ENCODE assay signal across 28 mouse cellular contexts in the genomic region with DNA sequence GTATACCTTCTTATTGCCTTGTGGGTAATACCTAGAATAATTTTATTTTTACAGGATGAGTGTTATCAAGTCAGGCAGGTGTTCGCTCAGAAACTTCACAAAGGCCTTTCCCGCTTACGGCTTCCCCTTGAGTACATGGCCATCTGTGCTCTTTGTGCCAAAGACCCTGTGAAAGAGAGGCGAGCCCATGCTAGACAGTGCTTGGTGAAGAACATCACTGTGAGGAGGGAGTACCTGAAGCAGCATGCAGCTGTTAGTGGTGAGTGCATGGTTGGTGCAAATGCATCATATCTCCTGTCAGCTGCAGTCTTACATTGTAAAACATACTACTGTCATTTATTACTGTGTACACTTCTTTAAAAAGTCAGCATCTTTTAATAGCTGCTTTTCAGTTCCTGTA.
"Had no signal": no experiment of that assay in that cellular context is flagged by ENCODE, and none has a peak within 500 bp of the region (broad histone marks: within the 10 kb centered on the region; RNA-seq: fewer than 3 reads in every experiment).

No protein-coding gene starts in this region.

- H3K4me3 ChIP-seq: left cerebral cortex, adult 2 months; limb, embryonic 10.5 days; limb, embryonic 12.5 days; limb, embryonic 13.5 days; limb, embryonic 15.5 days; liver, embryonic 12.5 days; liver, embryonic 13.5 days; liver, embryonic 15.5 days; lung, embryonic 15.5 days; megakaryocyte, embryonic 14.5 days; midbrain, embryonic 10.5 days; midbrain, embryonic 12.5 days; midbrain, embryonic 15.5 days; myocyte; neural tube, embryonic 12.5 days had no signal

- H3K4me2 ChIP-seq: limb, embryonic 12.5 days; limb, embryonic 13.5 days; limb, embryonic 15.5 days; liver, embryonic 11.5 days; liver, embryonic 12.5 days; liver, embryonic 13.5 days; liver, embryonic 15.5 days; lung, embryonic 14.5 days; lung, embryonic 15.5 days; midbrain, embryonic 12.5 days; midbrain, embryonic 15.5 days; neural tube, embryonic 12.5 days had no signal

- H3K27ac ChIP-seq: left cerebral cortex, adult 2 months; limb, embryonic 10.5 days; limb, embryonic 12.5 days; limb, embryonic 13.5 days; limb, embryonic 15.5 days; liver, embryonic 12.5 days; liver, embryonic 13.5 days; liver, embryonic 14.5 days; liver, embryonic 15.5 days; macrophage; midbrain, embryonic 10.5 days; midbrain, embryonic 12.5 days; midbrain, embryonic 15.5 days; neural tube, embryonic 12.5 days had no signal

- H3K27me3 ChIP-seq: limb, embryonic 12.5 days; limb, embryonic 13.5 days; limb, embryonic 15.5 days; liver, embryonic 12.5 days; liver, embryonic 13.5 days; liver, embryonic 15.5 days; lung, embryonic 15.5 days; megakaryocyte, embryonic 14.5 days; midbrain, embryonic 12.5 days; midbrain, embryonic 15.5 days; neural tube, embryonic 12.5 days had no signal

- H3K9me3 ChIP-seq: limb, embryonic 10.5 days; limb, embryonic 12.5 days; limb, embryonic 13.5 days; limb, embryonic 15.5 days; liver, embryonic 12.5 days; liver, embryonic 13.5 days; liver, embryonic 15.5 days; lung, embryonic 15.5 days; megakaryocyte, embryonic 14.5 days; midbrain, embryonic 10.5 days; midbrain, embryonic 12.5 days; midbrain, embryonic 15.5 days; neural tube, embryonic 12.5 days had no signal

- H3K4me1 ChIP-seq: limb, embryonic 10.5 days; limb, embryonic 12.5 days; limb, embryonic 13.5 days; limb, embryonic 15.5 days; liver, embryonic 12.5 days; liver, embryonic 13.5 days; liver, embryonic 15.5 days; megakaryocyte, embryonic 14.5 days; midbrain, embryonic 10.5 days; midbrain, embryonic 12.5 days; midbrain, embryonic 15.5 days; neural tube, embryonic 12.5 days had no signal

- ATAC-seq: liver, embryonic 12.5 days; liver, postnatal 0 days; midbrain, embryonic 15.5 days; midbrain, embryonic 16.5 days had no signal

- DNase-seq: left cerebral cortex, postnatal 4 days; liver; liver, embryonic 13.5 days; liver, postnatal 0 days; lung, adult 2 months; lung, embryonic 14.5 days; lung, postnatal 10 days; lung, postnatal 14 days; lung, postnatal 4 days; midbrain, embryonic 14.5 days had no signal

- H3K9ac ChIP-seq: limb, embryonic 12.5 days; limb, embryonic 13.5 days; limb, embryonic 15.5 days; liver, embryonic 12.5 days; liver, embryonic 13.5 days; liver, embryonic 14.5 days; liver, embryonic 15.5 days; liver, postnatal 0 days; lung, embryonic 14.5 days; lung, embryonic 15.5 days; midbrain, embryonic 12.5 days; midbrain, embryonic 15.5 days; neural tube, embryonic 12.5 days had no signal
